Mouse (Mus musculus) neural tube, embryonic 14.5 days (tissue): Measurements from ENCODE around the gene Ttpal. TPM values are rescaled to one million over a fixed set of nuclear protein-coding genes. Genes with fewer than 3 reads are reported as not detected.
"Not testable (repeated sequence)": the region's sequence is repeated elsewhere in the genome, so short reads cannot be mapped to it uniquely, and the experiment has no call there.

Source experiments
- ATAC-seq: fragments of 200-750 bp; cut with Nextera tagmentation; 2 replicates; pipeline ENCODE4 v1.8.0; 2017; ENCODE audit warnings: low read depth, mild to moderate bottlenecking, moderate TSS enrichment, moderate library complexity
- H3K27ac ChIP-seq: fragments of 300-500 bp; sonication (generic); 2 replicates; pipeline ENCODE4 v1.5.1; 2014; ENCODE audit warnings: low read depth, mild to moderate bottlenecking, control low read depth, low read length, moderate library complexity, mixed read lengths
- H3K27me3 ChIP-seq: fragments of 300-500 bp; sonication (generic); 2 replicates; pipeline ENCODE4 v1.6.1; 2014; ENCODE audit warnings: low read length; ENCODE audit not compliant: control insufficient read depth, insufficient read depth
- H3K36me3 ChIP-seq: fragments of 300-500 bp; sonication (generic); 2 replicates; pipeline ENCODE4 v1.6.1; 2014; ENCODE audit warnings: low read length, mixed read lengths; ENCODE audit not compliant: control insufficient read depth, insufficient read depth
- H3K4me1 ChIP-seq: fragments of 300-500 bp; sonication (generic); 2 replicates; pipeline ENCODE4 v1.6.1; 2014; ENCODE audit warnings: low read length; ENCODE audit not compliant: control insufficient read depth, insufficient read depth
- H3K4me2 ChIP-seq: fragments of 300-500 bp; sonication (generic); 2 replicates; pipeline ENCODE4 v1.6.1; 2014; ENCODE audit warnings: mild to moderate bottlenecking, low read depth, low read length, control low read depth
- H3K4me3 ChIP-seq: fragments of 300-500 bp; sonication (generic); 2 replicates; pipeline ENCODE4 v1.5.1; 2014; ENCODE audit warnings: low read depth, low read length, control low read depth, mixed read lengths
- H3K9ac ChIP-seq: fragments of 300-500 bp; sonication (generic); replicated peaks from 2 replicates; pipeline ENCODE4 v1.6.1; 2014; ENCODE audit warnings: low read depth, mild to moderate bottlenecking, control low read depth, low read length, mixed read lengths
- H3K9me3 ChIP-seq: fragments of 300-500 bp; sonication (generic); 2 replicates; pipeline ENCODE4 v1.6.1; 2016; ENCODE audit warnings: low read length; ENCODE audit not compliant: control insufficient read depth
- WGBS: fragments of 180-500 bp; shearing (Covaris S2); extraction: QIAGEN DNeasy Blood & Tissue Kit; methylation state at CpG from one replicate; pipeline ENCODE4 v1.1.7; 2014; 5-methylcytosine and 5-hydroxymethylcytosine counted together
- polyA plus RNA-seq: library from polyadenylated mRNA; unstranded; fragments of >200 nt; fragmentation: Nextera tagmentation; extraction: Ambion mirVana; gene quantifications from 2 replicates; pipeline ENCODE4 v1.2.1, GENCODE M21; 2014

Gene Ttpal
- polyA plus RNA-seq, 1 experiment from 2014 or later = 45.5 TPM

GRCm38 (mm10) chr2:163613990-163614389 is 11.9 kb downstream of the Ttpal start:
- no peak for ATAC-seq
- Histone ChIP-seq H3K4me1 (no peaks in the 10 kb centered on the region), H3K4me3 (no peak overlapping the region), H3K9me3 (no peaks in the 10 kb centered on the region), H3K9ac (no peak overlapping the region), H3K27me3 (no peaks in the 10 kb centered on the region), H3K27ac (no peak overlapping the region), H3K36me3 (peaks cover 32% of the 10 kb centered on the region), H3K4me2 (no peak overlapping the region)
- 93% methylated on average over 4 of the region's 4 CpGs for WGBS

GRCm38 (mm10) chr2:163615401-163615800 is 13.3 kb downstream of the Ttpal start:
- ATAC-seq = no peak
- no peaks in the 10 kb centered on the region for H3K27me3 ChIP-seq
- 94% methylated on average over 9 of the region's 9 CpGs for WGBS
- H3K4me1 ChIP-seq = no peaks in the 10 kb centered on the region
- H3K27ac ChIP-seq = no peak overlapping the region
- H3K9ac ChIP-seq = no peak overlapping the region
- no peaks in the 10 kb centered on the region for H3K9me3 ChIP-seq
- H3K4me2 ChIP-seq = no peak overlapping the region
- H3K36me3 ChIP-seq = peaks cover 39% of the 10 kb centered on the region
- no peak overlapping the region for H3K4me3 ChIP-seq

GRCm38 (mm10) chr2:163615906-163616651 is 14.0 kb downstream of the Ttpal start:
- Histone ChIP-seq H3K4me3 (no peak overlapping the region), H3K4me1 (no peaks in the 10 kb centered on the region), H3K9me3 (no peaks in the 10 kb centered on the region), H3K27me3 (no peaks in the 10 kb centered on the region), H3K27ac (no peak overlapping the region), H3K9ac (no peak overlapping the region), H3K36me3 (peaks cover 44% of the 10 kb centered on the region), H3K4me2 (no peak overlapping the region)
- no peak for ATAC-seq
- WGBS = 88% methylated on average over 4 of the region's 4 CpGs

- Histone ChIP-seq H3K27me3 (no peaks in the 10 kb centered on the region), H3K9ac (no peak overlapping the region), H3K27ac (no peak overlapping the region), H3K4me1 (no peaks in the 10 kb centered on the region), H3K36me3 (peaks cover 47% of the 10 kb centered on the region), H3K9me3 (no peaks in the 10 kb centered on the region), H3K4me3 (no peak overlapping the region), H3K4me2 (no peak overlapping the region)
- no peak for ATAC-seq
- WGBS = 80% methylated on average over 3 of the region's 3 CpGs
Measured at GRCm38 (mm10) chr2:163616652-163617227, 14.6 kb downstream of the Ttpal start.

GRCm38 (mm10) chr2:163617232-163617863 is 15.2 kb downstream of the Ttpal start:
- Histone ChIP-seq H3K27ac (no peak overlapping the region), H3K9me3 (no peaks in the 10 kb centered on the region), H3K36me3 (peaks cover 42% of the 10 kb centered on the region), H3K4me3 (no peak overlapping the region), H3K4me2 (no peak overlapping the region), H3K4me1 (no peaks in the 10 kb centered on the region), H3K9ac (no peak overlapping the region), H3K27me3 (no peaks in the 10 kb centered on the region)
- 78% methylated on average over 3 of the region's 3 CpGs for WGBS
- no peak for ATAC-seq

- ATAC-seq = no peak
- no peaks in the 10 kb centered on the region for H3K4me1 ChIP-seq
- H3K36me3 ChIP-seq = peaks cover 45% of the 10 kb centered on the region
Measured at GRCm38 (mm10) chr2:163617874-163618273, 15.8 kb downstream of the Ttpal start.

GRCm38 (mm10) chr2:163620451-163620850 is 18.3 kb downstream of the Ttpal start:
- no peaks in the 10 kb centered on the region for H3K27me3 ChIP-seq
- H3K9me3 ChIP-seq = no peaks in the 10 kb centered on the region
- H3K9ac ChIP-seq = no peak overlapping the region
- H3K4me2 ChIP-seq = no peak overlapping the region
- no peak overlapping the region for H3K27ac ChIP-seq
- ATAC-seq = no peak
- WGBS = 92% methylated on average over 8 of the region's 8 CpGs
- no peak overlapping the region for H3K4me3 ChIP-seq
- no peaks in the 10 kb centered on the region for H3K4me1 ChIP-seq
- H3K36me3 ChIP-seq = peaks cover 39% of the 10 kb centered on the region

More at GRCm38 (mm10) chr2:163617874-163618273, 15.8 kb downstream of the Ttpal start:
- H3K4me2 ChIP-seq = no peak overlapping the region
- H3K4me3 ChIP-seq = no peak overlapping the region
- no peak overlapping the region for H3K9ac ChIP-seq
- WGBS = 96% methylated on average over 4 of the region's 4 CpGs
- H3K27ac ChIP-seq = no peak overlapping the region
- no peaks in the 10 kb centered on the region for H3K9me3 ChIP-seq
- H3K27me3 ChIP-seq = no peaks in the 10 kb centered on the region

GRCm38 (mm10) chr2:163621401-163621800 is 19.3 kb downstream of the Ttpal start:
- not testable (repeated sequence) for H3K9ac ChIP-seq, H3K4me1 ChIP-seq, ATAC-seq, H3K27ac ChIP-seq, H3K9me3 ChIP-seq, H3K4me2 ChIP-seq, H3K4me3 ChIP-seq, H3K27me3 ChIP-seq
- WGBS = 93% methylated on average over 3 of the region's 3 CpGs
- peaks cover 41% of the 10 kb centered on the region for H3K36me3 ChIP-seq

- no peak for ATAC-seq
- H3K9me3 ChIP-seq = no peaks in the 10 kb centered on the region
- H3K4me1 ChIP-seq = no peaks in the 10 kb centered on the region
- H3K4me3 ChIP-seq = no peak overlapping the region
- 97% methylated on average over 4 of the region's 4 CpGs for WGBS
- no peak overlapping the region for H3K27ac ChIP-seq
- no peak overlapping the region for H3K9ac ChIP-seq
- H3K36me3 ChIP-seq = peaks cover 62% of the 10 kb centered on the region
- no peaks in the 10 kb centered on the region for H3K27me3 ChIP-seq
- H3K4me2 ChIP-seq = no peak overlapping the region
Measured at GRCm38 (mm10) chr2:163631223-163631622, 29.1 kb downstream of the Ttpal start.
